Comparison of ENCODE assay signal across 25 mouse cellular contexts in the genomic region with DNA sequence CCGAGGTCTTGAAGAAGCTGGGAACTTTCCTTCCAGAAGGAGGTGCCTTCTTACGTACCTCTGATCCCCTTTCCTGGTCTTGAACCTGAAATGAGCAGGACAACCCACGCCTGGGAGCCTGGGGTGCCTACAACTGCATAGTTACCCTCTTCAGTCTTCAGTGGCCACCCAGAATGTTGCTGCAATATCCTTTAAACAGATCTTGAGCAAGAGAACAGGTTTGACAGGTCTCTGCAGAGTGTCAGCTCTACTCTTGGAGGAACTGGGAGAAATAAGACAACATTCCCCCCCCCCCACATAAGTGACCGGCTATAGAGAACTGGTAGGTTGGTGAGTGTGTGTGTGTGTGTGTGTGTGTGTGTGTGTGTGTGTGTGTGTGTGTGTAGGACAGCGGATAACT.
DNase-seq lines count a peak whose midpoint lies in the region; ATAC-seq and TF ChIP-seq lines count a peak whose summit lies in the region.
"Had no signal": no experiment of that assay in that cellular context is flagged by ENCODE, and none has a peak within 500 bp of the region (broad histone marks: within the 10 kb centered on the region; RNA-seq: fewer than 3 reads in every experiment).

No protein-coding gene starts in this region.

- TF ChIP-seq POLR2A in heart, adult 2 months (IDR thresholded peaks at IDR 0.05; ENCODE audit: insufficient read depth, low read depth, low read length): no peak

- no peak overlapping the region for H3K4me2 ChIP-seq in lung, embryonic 16.5 days (ENCODE audit: low read depth, low read length)
- no peak overlapping the region for H3K4me2 ChIP-seq in heart, embryonic 12.5 days
- H3K4me2 ChIP-seq: forebrain, embryonic 15.5 days; hindbrain, embryonic 15.5 days; kidney, embryonic 15.5 days; neural tube, embryonic 12.5 days had no signal

- no peak overlapping the region for H3K4me3 ChIP-seq in lung, embryonic 16.5 days (ENCODE audit: low read length)
- H3K4me3 ChIP-seq in heart, embryonic 12.5 days: no peak overlapping the region
- H3K4me3 ChIP-seq in heart, adult 2 months: no peak overlapping the region
- H3K4me3 ChIP-seq: forebrain, embryonic 15.5 days; hindbrain, embryonic 15.5 days; kidney, embryonic 15.5 days; megakaryocyte, embryonic 14.5 days; neural tube, embryonic 12.5 days had no signal

- no peak overlapping the region for H3K9ac ChIP-seq in lung, embryonic 16.5 days (ENCODE audit: low read length)
- H3K9ac ChIP-seq in heart, embryonic 12.5 days: no peak overlapping the region
- H3K9ac ChIP-seq in heart, adult 2 months (ENCODE audit: low read depth, low read length): no peak overlapping the region
- H3K9ac ChIP-seq: forebrain, embryonic 15.5 days; hindbrain, embryonic 15.5 days; kidney, embryonic 15.5 days; liver, embryonic 14.5 days; neural tube, embryonic 12.5 days had no signal

- intact Hi-C loops in heart, adult 2 months (cut with DNase I): no loop called here

- no peak for TF ChIP-seq CTCF in heart, adult 2 months (IDR thresholded peaks at IDR 0.05)

- 52% methylated on average over 5 of the region's 5 CpGs for WGBS in lung, embryonic 16.5 days
- 60% methylated on average over 5 of the region's 5 CpGs for WGBS in heart, embryonic 12.5 days
- WGBS in heart, adult 2 months: 74% methylated on average over 5 of the region's 5 CpGs

- TF ChIP-seq EP300 in heart, adult 2 months (IDR thresholded peaks at IDR 0.05; ENCODE audit: insufficient read depth, low read depth, low read length): no peak

- H3K36me3 ChIP-seq in lung, embryonic 16.5 days (ENCODE audit: control insufficient read depth, insufficient read depth, low read length): no peaks in the 10 kb centered on the region
- H3K36me3 ChIP-seq in heart, embryonic 12.5 days: no peaks in the 10 kb centered on the region
- no peaks in the 10 kb centered on the region for H3K36me3 ChIP-seq in heart, adult 2 months (ENCODE audit: control insufficient read depth, insufficient read depth, low read length)
- H3K36me3 ChIP-seq: forebrain, embryonic 15.5 days; hindbrain, embryonic 15.5 days; kidney, embryonic 15.5 days; neural tube, embryonic 12.5 days had no signal

- peak; percentile 77 for ATAC-seq in granulocyte monocyte progenitor cell, adult 5-6 weeks (replicated peaks; ENCODE audit: poor library complexity, severe bottlenecking)
- peak; percentile 76 for ATAC-seq in lung, embryonic 16.5 days (ENCODE audit: low read depth)
- ATAC-seq in megakaryocyte, adult 5-6 weeks (ENCODE audit: poor library complexity, severe bottlenecking): peak; percentile 61
- ATAC-seq in heart, embryonic 12.5 days (ENCODE audit: insufficient number of reproducible peaks, low FRiP score): no peak
- no peak for ATAC-seq in erythroid progenitor cell, adult 5-6 weeks (replicated peaks; ENCODE audit: low FRiP score, poor library complexity, severe bottlenecking)
- ATAC-seq: forebrain, embryonic 15.5 days had no signal

- H3K27me3 ChIP-seq in lung, embryonic 16.5 days (ENCODE audit: control insufficient read depth, insufficient read depth, low read depth, low read length): no peaks in the 10 kb centered on the region
- no peaks in the 10 kb centered on the region for H3K27me3 ChIP-seq in heart, embryonic 12.5 days (replicated peaks)
- no peaks in the 10 kb centered on the region for H3K27me3 ChIP-seq in heart, adult 2 months (ENCODE audit: control insufficient read depth, insufficient read depth, low read length)
- H3K27me3 ChIP-seq: forebrain, embryonic 15.5 days; neural tube, embryonic 12.5 days had no signal

- H3K27ac ChIP-seq in lung, embryonic 16.5 days (ENCODE audit: low read length): no peak overlapping the region
- no peak overlapping the region for H3K27ac ChIP-seq in heart, embryonic 12.5 days (ENCODE audit: poor library complexity, severe bottlenecking)
- H3K27ac ChIP-seq in heart, adult 2 months: no peak overlapping the region
- H3K27ac ChIP-seq: forebrain, embryonic 15.5 days; hindbrain, embryonic 15.5 days; kidney, embryonic 15.5 days; liver, embryonic 14.5 days; neural tube, embryonic 12.5 days had no signal

- peak; percentile 23 for DNase-seq in urinary bladder, postnatal 14 days (ENCODE audit: low spot score)
- no peak for DNase-seq in urinary bladder, adult 2 months (ENCODE audit: low spot score)
- DNase-seq in heart, adult 2 months: no peak
- DNase-seq: adrenal gland, adult 2 months; cerebellum, adult 11-12 months; cerebellum, postnatal 10 days; gastrocnemius, postnatal 10 days; heart, postnatal 4 days; kidney, postnatal 36 days; midbrain, embryonic 14.5 days; retina, postnatal 1 day; right cerebral cortex, postnatal 25 days; spleen, adult 18-20 months; thymus, postnatal 25 days had no signal

- no peaks in the 10 kb centered on the region for H3K4me1 ChIP-seq in lung, embryonic 16.5 days (replicated peaks; ENCODE audit: control insufficient read depth, insufficient read depth, low read length)
- H3K4me1 ChIP-seq in heart, embryonic 12.5 days (replicated peaks): no peaks in the 10 kb centered on the region
- H3K4me1 ChIP-seq in heart, adult 2 months (ENCODE audit: control insufficient read depth, insufficient read depth, low read length): no peaks in the 10 kb centered on the region
- H3K4me1 ChIP-seq: kidney, embryonic 15.5 days; megakaryocyte, embryonic 14.5 days had no signal

- no peaks in the 10 kb centered on the region for H3K9me3 ChIP-seq in lung, embryonic 16.5 days (ENCODE audit: control insufficient read depth, low read length)
- H3K9me3 ChIP-seq in heart, embryonic 12.5 days (replicated peaks): no peaks in the 10 kb centered on the region
- H3K9me3 ChIP-seq: forebrain, embryonic 15.5 days; hindbrain, embryonic 15.5 days; kidney, embryonic 15.5 days; megakaryocyte, embryonic 14.5 days; neural tube, embryonic 12.5 days had no signal

- H3K79me2 ChIP-seq in heart, adult 2 months (replicated peaks; ENCODE audit: control insufficient read depth, insufficient read depth, low read length): no peaks in the 10 kb centered on the region

Comparison
In these comparisons a context has a peak if more than half of its experiments do, and no peak if none do; other contexts are left out.
1. ATAC-seq: peak in granulocyte monocyte progenitor cell, adult 5-6 weeks (single experiment), lung, embryonic 16.5 days (single experiment) and megakaryocyte, adult 5-6 weeks (single experiment); none in heart, embryonic 12.5 days (single experiment) and erythroid progenitor cell, adult 5-6 weeks (single experiment).